Mouse (Mus musculus): ENCODE results near the gene Areg. TPM values are rescaled to one million over a fixed set of nuclear protein-coding genes. Genes with fewer than 3 reads are reported as not detected.

Gene Areg
- not detected in 2 replicates for polyA plus RNA-seq (2016; fragmentation: Nextera tagmentation; extraction: Ambion mirVana)

DNA sequence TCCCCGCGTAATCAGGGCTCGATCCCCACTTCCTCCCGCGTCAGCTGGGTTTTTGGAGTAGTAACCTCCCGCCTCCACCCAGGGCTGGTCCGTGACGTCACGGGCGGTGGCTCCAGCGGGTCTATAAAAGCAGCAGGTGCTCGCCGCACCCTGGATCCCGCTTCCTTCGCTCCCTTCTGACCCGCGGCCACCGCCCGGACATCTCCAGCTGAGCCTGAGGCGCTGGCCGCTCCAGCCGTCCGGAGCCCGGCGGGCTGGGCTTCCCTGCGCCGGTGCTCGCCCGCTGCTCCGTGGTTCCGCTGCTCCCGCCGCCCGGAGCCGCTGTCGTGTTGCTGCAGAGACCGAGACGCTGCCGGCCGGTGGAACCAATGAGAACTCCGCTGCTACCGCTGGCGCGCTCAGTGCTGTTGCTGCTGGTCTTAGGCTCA lies at the start of gene Areg:
Areg (plus strand) TSS at position 154 of the 428 bp plus-strand sequence.
- H3K4me1 ChIP-seq, result no peaks in the 10 kb centered on the region
- H3K4me3 ChIP-seq, result peak within 1 kb of the TSS; percentile 48
- ATAC-seq, result no peak
- peaks cover 38% of the 10 kb centered on the region for H3K27me3 ChIP-seq (replicated peaks)
- 0 out of 2 replicates have a peak within 1 kb of the TSS, but pooled peaks have one; percentile 18 for H3K9ac ChIP-seq
- under 1% methylated on average over 44 of the region's 44 CpGs for WGBS (ENCODE audit: insufficient replicate concordance)
- H3K36me3 ChIP-seq, result no peaks in the 10 kb centered on the region
- no peak within 1 kb of the TSS for H3K27ac ChIP-seq
- peak within 1 kb of the TSS; percentile 75 for H3K4me2 ChIP-seq
- H3K9me3 ChIP-seq (replicated peaks), result no peaks in the 10 kb centered on the region

DNA sequence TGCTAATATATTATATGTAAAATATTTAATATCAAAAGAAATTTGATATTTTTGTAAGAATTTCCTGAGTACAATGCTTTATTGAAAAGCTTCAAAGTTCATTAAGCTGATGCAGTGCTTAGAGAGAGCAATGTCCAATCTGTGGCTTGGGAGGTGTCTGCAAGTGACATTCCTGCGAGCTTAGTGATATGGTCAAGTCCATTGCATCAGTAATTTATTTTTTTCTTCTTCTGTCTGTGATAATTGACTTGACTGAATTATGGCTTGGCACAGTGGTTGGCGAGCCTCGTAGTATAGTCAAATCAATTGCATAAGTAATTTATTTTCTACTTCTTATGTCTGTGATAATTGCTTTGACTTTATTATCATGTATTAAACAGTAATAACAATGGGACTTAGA lies 49.1 kb upstream of the Areg start:
- Histone ChIP-seq H3K4me1 (no peaks in the 10 kb centered on the region), H3K9me3 (replicated peaks) (no peaks in the 10 kb centered on the region), H3K36me3 (no peaks in the 10 kb centered on the region), H3K4me3 (no peak overlapping the region), H3K27me3 (replicated peaks) (no peaks in the 10 kb centered on the region), H3K27ac (no peak overlapping the region), H3K4me2 (no peak overlapping the region), H3K9ac (no peak overlapping the region)
- ATAC-seq, result no peak
- WGBS (ENCODE audit: insufficient replicate concordance), result 75% methylated on average over 3 of the region's 3 CpGs

DNA sequence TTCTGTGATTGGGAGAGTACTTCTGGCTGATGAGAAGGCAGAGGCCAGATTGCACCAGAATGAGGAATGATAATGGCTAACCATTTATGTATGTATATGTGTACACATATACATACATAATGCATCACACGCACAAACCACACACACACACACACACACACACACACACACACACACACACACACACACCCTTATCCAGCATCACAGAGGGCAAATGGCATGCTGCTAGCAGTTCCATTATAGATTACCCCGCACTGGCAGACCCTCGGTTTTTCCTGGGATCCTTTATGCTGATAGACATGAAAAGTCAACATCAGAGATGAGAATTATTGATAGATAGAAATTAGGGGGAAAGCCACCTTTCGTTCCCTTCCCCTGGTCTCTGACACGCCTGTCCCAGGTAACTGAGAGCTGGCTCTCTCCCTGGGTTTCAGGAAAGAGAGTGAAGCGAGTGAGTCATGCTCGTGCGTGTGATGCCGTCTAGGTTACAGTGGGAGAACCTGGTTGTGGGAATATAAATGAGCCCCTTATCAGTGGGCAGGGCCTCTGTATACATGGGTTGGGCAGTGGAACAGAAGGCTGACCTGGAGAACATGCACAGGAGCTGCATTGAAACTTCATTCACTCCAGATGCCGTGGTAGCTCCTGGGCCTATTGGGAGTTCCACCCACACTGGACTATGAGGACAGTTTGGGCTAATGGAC lies 41.3 kb upstream of the Areg start:
- no peak for ATAC-seq

DNA sequence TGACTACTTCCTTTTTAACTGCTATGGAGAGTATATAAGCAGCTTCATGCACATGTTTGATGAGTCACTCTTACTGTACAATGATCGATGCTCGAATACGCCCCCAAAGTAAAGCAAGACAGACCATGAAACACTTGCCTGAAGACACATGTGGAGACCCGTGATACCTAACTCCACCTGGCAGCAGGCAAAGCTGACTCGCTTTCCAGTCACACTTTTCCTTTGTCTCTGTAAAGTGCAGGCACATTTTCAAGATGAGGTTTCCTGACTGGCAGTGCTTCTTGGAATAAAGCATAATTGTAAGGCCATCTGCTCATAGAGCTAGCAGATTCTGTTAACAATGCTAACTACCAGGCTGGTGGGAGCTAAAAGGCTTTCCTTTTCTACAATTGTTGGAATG lies 37.7 kb upstream of the Areg start:
- H3K4me2 ChIP-seq, result no peak overlapping the region
- no peaks in the 10 kb centered on the region for H3K9me3 ChIP-seq (replicated peaks)
- no peak for ATAC-seq
- H3K27me3 ChIP-seq (replicated peaks), result no peaks in the 10 kb centered on the region
- no peak overlapping the region for H3K27ac ChIP-seq
- no peaks in the 10 kb centered on the region for H3K36me3 ChIP-seq
- H3K4me3 ChIP-seq, result no peak overlapping the region
- H3K4me1 ChIP-seq, result no peaks in the 10 kb centered on the region
- 78% methylated on average over 5 of the region's 5 CpGs for WGBS (ENCODE audit: insufficient replicate concordance)
- no peak overlapping the region for H3K9ac ChIP-seq

More for the DNA sequence above, 41.3 kb upstream of the Areg start:
- no peak overlapping the region for H3K9ac ChIP-seq
- no peak overlapping the region for H3K4me3 ChIP-seq
- H3K4me1 ChIP-seq, result no peaks in the 10 kb centered on the region
- H3K4me2 ChIP-seq, result no peak overlapping the region
- WGBS (ENCODE audit: insufficient replicate concordance), result 76% methylated on average over 10 of the region's 10 CpGs
- no peaks in the 10 kb centered on the region for H3K36me3 ChIP-seq
- H3K9me3 ChIP-seq (replicated peaks), result no peaks in the 10 kb centered on the region
- H3K27ac ChIP-seq, result no peak overlapping the region
- no peaks in the 10 kb centered on the region for H3K27me3 ChIP-seq (replicated peaks)

DNA sequence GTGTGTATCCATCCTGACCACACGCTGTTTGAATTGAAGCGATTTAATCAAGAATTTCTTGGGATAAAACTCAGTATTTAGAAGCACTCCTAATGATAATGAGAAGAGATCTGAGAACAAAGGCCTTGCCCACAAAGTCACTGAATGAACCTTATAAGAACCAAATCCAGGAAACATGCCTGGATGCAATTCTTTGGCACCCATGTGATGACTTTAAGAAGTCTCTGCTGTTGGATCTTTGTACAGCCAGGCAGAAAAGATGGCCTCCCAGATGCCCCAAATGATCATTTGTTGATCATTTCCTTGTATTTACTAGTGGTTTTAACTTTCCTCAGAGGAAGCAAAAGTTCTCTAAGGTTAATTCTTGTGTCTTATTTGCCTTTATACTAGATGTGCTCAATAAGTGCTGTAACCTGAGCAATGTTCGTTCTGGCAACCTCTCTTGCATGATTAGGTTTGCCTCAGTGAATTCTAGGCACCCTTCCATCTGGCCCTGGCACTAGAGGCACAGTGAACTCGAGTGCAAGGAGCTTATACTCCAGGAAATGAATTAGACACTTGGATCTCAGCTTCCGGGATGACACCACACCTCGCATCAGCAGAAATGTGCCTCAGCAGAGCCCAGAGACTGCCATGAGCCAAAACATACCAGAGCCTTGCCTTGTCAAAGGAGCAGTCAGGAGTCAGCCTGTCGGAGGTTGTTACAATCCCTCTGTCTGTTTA lies 35.3 kb upstream of the Areg start:
- Histone ChIP-seq H3K27me3 (replicated peaks) (no peaks in the 10 kb centered on the region), H3K27ac (no peak overlapping the region), H3K36me3 (no peaks in the 10 kb centered on the region), H3K4me1 (no peaks in the 10 kb centered on the region), H3K9me3 (replicated peaks) (no peaks in the 10 kb centered on the region), H3K4me2 (no peak overlapping the region), H3K4me3 (no peak overlapping the region), H3K9ac (no peak overlapping the region)
- WGBS (ENCODE audit: insufficient replicate concordance), result 61% methylated on average over 7 of the region's 7 CpGs
- no peak for ATAC-seq

DNA sequence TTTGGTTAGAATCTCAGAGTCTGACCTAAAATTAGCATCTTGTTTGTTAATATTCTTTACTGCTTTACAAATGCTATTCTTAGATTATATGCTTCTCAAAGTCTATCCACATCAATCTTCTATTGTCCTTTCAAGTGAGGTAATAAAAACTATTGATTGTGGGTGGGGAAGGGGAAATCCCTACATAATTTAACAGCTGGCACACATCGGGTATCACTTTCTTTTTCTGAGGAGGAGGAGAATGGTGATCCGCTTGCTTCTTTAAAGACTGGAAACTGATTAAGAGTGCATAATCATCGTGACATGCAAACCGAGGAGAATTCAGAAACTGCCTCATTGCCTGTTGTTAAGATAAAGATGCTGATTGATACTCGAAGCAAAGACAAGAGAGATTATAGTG lies 33.2 kb upstream of the Areg start:
- Histone ChIP-seq H3K4me2 (no peak overlapping the region), H3K9ac (no peak overlapping the region), H3K27me3 (replicated peaks) (no peaks in the 10 kb centered on the region), H3K36me3 (no peaks in the 10 kb centered on the region), H3K4me3 (no peak overlapping the region), H3K4me1 (no peaks in the 10 kb centered on the region), H3K27ac (no peak overlapping the region), H3K9me3 (replicated peaks) (no peaks in the 10 kb centered on the region)
- 71% methylated on average over 5 of the region's 5 CpGs for WGBS (ENCODE audit: insufficient replicate concordance)
- ATAC-seq, result no peak

DNA sequence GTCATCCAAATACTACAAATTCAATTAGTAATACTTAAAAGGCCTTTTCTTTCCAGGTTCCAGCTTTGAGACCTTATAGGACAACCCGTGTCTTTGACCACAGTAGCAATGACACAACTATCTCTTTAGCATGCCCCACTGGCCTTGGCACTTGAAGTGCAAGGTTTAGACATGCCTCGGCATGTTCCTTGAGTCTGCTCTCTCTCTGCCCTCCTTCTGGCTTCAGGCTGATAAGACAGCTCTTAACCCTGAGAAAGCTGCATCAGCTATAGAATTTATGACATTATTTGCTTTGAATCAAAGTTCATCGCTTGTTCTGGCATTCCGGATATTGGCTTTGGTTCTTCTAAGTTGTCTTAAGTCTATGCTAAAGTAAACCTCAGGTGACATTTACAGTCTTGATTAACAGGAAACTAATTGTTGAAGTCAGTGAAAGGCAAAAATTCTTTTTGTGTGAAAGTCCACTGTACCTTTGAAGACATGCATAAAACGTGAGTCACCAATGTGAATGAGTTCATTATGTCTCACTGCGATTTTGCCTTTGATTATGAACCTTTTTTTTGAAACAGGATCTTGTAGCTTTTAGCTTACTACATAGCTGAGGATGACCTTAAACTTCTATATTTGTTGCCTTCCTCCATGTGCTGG lies 29.3 kb upstream of the Areg start:
- ATAC-seq, result no peak
- no peak overlapping the region for H3K4me2 ChIP-seq
- no peaks in the 10 kb centered on the region for H3K9me3 ChIP-seq (replicated peaks)
- no peaks in the 10 kb centered on the region for H3K36me3 ChIP-seq
- no peak overlapping the region for H3K9ac ChIP-seq
- H3K27me3 ChIP-seq (replicated peaks), result no peaks in the 10 kb centered on the region
- no peak overlapping the region for H3K4me3 ChIP-seq
- H3K27ac ChIP-seq, result no peak overlapping the region
- 71% methylated on average over 6 of the region's 6 CpGs for WGBS (ENCODE audit: insufficient replicate concordance)
- no peaks in the 10 kb centered on the region for H3K4me1 ChIP-seq

DNA sequence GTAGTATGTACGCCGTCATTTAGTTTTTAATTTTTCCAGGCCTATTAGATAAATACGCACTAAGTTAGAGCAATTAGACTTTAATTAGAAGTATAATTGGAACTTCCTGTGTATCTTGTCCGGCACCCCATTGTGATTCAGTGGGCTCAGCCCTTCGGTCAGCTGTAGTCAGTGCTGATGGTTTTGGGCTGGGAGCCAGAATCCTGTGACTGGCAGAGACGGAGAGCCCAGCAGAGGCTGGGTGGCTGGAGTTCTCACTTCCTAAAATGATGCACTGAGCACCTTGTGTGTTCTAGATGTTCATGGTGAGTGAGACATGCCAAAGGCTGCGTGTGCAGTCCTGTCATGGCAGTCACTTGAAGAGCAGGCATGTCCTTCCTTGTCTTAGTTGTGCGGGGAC lies 28.4 kb upstream of the Areg start:
- no peak overlapping the region for H3K4me3 ChIP-seq
- H3K27me3 ChIP-seq (replicated peaks), result no peaks in the 10 kb centered on the region
- H3K27ac ChIP-seq, result no peak overlapping the region
- H3K9me3 ChIP-seq (replicated peaks), result no peaks in the 10 kb centered on the region
- ATAC-seq, result no peak
- no peak overlapping the region for H3K9ac ChIP-seq
- no peaks in the 10 kb centered on the region for H3K4me1 ChIP-seq
- H3K4me2 ChIP-seq, result no peak overlapping the region
- WGBS (ENCODE audit: insufficient replicate concordance), result 76% methylated on average over 8 of the region's 8 CpGs
- no peaks in the 10 kb centered on the region for H3K36me3 ChIP-seq

DNA sequence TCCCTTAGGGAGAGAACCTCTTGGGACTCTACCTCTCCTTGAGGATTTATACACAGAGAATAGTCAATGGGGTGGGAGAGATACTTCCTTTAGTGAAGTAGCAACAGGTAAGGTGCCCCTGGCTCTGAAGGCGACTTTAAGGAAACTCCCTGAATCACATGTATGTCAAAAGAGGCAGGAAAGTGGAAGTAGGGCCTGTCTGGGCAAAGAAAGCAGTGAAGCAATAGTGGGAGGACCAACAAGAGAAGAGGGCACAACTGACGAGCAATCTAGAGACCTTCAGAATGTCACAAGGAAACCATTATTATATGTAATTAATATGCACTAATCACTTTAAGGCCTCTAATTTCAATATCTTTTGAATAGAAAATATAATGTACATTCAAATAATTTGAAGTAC lies 25.4 kb upstream of the Areg start:
- Histone ChIP-seq H3K9ac (no peak overlapping the region), H3K4me1 (no peaks in the 10 kb centered on the region), H3K36me3 (no peaks in the 10 kb centered on the region), H3K9me3 (replicated peaks) (no peaks in the 10 kb centered on the region), H3K4me3 (no peak overlapping the region), H3K27ac (no peak overlapping the region), H3K27me3 (replicated peaks) (no peaks in the 10 kb centered on the region), H3K4me2 (no peak overlapping the region)
- 45% methylated on average over 2 of the region's 2 CpGs for WGBS (ENCODE audit: insufficient replicate concordance)
- ATAC-seq, result no peak

DNA sequence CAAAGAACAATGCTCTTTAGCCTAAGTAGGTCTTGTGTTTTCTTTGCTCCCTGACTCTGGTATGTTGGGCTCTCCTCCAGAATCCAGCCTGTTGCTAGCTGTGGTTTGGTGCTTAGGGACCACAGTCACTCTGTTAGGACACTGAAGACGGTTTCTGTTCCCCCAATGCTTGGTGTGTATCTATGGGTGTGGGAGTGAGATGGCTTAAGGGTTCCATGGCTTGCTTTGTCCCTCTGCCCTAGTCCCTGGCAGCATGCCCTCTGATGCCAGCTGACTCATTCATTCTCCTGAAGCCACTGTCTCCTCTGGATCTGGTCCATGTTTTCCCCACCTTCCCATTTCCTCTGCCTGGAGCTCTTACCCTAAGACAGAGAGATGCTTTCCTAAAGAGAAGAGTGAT lies 24.8 kb upstream of the Areg start:
- 53% methylated on average over 1 of the region's 1 CpGs for WGBS (ENCODE audit: insufficient replicate concordance)

DNA sequence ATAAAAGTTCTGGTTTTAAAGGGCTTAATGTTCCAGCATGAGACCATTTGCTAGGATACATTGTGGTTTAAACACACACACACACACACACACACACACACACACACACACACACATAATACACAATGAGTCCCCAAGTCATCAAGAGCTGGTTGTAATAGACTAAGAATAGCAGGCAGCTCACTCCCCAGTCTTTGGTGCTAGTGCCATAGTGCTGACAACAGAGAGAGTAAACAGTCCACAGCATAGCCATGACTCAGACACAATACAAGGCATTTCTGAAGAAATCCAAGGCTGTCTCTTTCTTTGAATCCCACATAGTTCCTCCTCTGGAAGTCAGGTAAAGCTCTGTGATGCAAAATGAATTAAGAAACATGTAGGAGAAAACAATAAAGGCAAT lies 20.8 kb upstream of the Areg start:
- ATAC-seq, result no peak
- Histone ChIP-seq H3K36me3 (no peaks in the 10 kb centered on the region), H3K4me3 (no peak overlapping the region), H3K27ac (no peak overlapping the region), H3K9ac (no peak overlapping the region), H3K27me3 (replicated peaks) (no peaks in the 10 kb centered on the region), H3K4me1 (no peaks in the 10 kb centered on the region), H3K9me3 (replicated peaks) (no peaks in the 10 kb centered on the region), H3K4me2 (no peak overlapping the region)

More for the DNA sequence above, 24.8 kb upstream of the Areg start:
- H3K4me3 ChIP-seq, result no peak overlapping the region
- no peak overlapping the region for H3K9ac ChIP-seq
- no peak overlapping the region for H3K27ac ChIP-seq
- no peak overlapping the region for H3K4me2 ChIP-seq
- no peaks in the 10 kb centered on the region for H3K4me1 ChIP-seq
- no peaks in the 10 kb centered on the region for H3K27me3 ChIP-seq (replicated peaks)
- no peaks in the 10 kb centered on the region for H3K9me3 ChIP-seq (replicated peaks)
- no peak for ATAC-seq
- no peaks in the 10 kb centered on the region for H3K36me3 ChIP-seq

DNA sequence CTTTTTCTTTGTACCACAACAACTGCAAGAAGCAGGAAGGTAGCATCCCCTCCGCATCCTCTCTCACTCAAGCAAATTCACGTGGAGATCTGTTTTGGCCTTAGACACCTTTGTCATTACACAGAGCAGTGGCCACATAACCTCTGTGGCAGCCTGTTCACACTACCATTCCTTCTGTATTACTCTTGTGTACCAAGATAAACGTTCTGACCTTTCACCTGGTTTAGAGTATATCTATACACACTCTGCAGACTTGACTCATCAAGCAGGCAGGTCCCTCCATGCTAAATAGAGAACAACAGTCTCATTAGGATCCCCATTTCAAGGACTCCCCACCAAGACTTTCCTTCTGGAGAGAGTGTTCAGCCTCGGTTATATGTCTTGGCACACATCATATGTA lies 16.0 kb upstream of the Areg start:
- H3K27ac ChIP-seq, result no peak overlapping the region
- no peaks in the 10 kb centered on the region for H3K36me3 ChIP-seq
- H3K4me2 ChIP-seq, result no peak overlapping the region
- no peak overlapping the region for H3K4me3 ChIP-seq
- 62% methylated on average over 4 of the region's 4 CpGs for WGBS (ENCODE audit: insufficient replicate concordance)
- no peaks in the 10 kb centered on the region for H3K27me3 ChIP-seq (replicated peaks)
- no peak for ATAC-seq
- no peaks in the 10 kb centered on the region for H3K4me1 ChIP-seq
- no peaks in the 10 kb centered on the region for H3K9me3 ChIP-seq (replicated peaks)
- no peak overlapping the region for H3K9ac ChIP-seq
